Mouse (Mus musculus) right cerebral cortex, postnatal 36 days (tissue): Measurements from ENCODE around the gene Dctpp1.
"Not testable (repeated sequence)": the region's sequence is repeated elsewhere in the genome, so short reads cannot be mapped to it uniquely, and the experiment has no call there.

ENCODE experiments used
- DNase-seq, 2 experiments: peaks; one replicate each; pipeline ENCODE4 v3.0.0; 2022; ENCODE audit warnings: low spot score in 2 of 2, mixed read lengths in 1 of 2

Dctpp1 gene

GRCm38 (mm10) chr7:127270666-127271065 is 10.2 kb upstream of the Dctpp1 start:
- no peak for DNase-seq

GRCm38 (mm10) chr7:127270256-127270655 is 9.7 kb upstream of the Dctpp1 start:
- no peak for DNase-seq

GRCm38 (mm10) chr7:127263526-127263925 is 3.0 kb upstream of the Dctpp1 start:
- no peak for DNase-seq

DNA sequence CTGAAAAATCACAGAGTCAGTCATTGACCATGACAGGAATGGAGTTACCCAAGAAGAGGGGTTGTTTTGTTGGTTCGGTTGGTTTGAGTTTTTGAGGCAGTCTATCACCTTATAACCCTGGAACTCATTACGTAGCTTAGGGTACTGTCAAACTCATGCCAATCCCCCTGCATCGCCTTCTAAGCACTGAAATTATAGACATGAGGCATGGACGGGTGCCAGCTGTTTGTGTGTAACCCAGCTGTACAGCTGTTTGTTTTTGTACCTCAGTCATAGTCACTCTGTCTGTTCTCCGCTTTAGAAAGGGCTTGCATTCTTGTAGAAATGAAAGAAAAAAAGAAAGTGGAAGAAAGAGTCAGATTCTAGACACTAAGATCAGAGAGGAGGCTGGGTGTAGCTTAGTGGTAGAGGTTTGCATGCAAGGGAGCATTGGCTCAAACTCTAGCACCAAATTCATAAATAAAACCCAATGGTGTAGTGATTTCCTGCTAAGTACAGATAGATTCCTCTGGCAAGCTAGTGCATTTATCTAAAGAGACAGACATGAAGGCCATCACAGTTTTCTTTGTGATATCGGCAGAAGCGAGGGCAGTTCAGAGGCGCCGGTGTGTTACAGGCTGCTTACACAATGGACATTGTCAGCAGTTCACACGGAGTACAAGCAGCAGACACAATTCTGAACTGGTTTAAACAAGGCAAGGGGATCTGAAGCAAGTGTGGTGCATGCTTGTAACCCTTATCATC is 1.9 kb upstream of the Dctpp1 start:
- DNase-seq = no peak

- DNase-seq = no peak
These were observed 1.2 kb downstream of the Dctpp1 start for GRCm38 (mm10) chr7:127259186-127259905.

DNA sequence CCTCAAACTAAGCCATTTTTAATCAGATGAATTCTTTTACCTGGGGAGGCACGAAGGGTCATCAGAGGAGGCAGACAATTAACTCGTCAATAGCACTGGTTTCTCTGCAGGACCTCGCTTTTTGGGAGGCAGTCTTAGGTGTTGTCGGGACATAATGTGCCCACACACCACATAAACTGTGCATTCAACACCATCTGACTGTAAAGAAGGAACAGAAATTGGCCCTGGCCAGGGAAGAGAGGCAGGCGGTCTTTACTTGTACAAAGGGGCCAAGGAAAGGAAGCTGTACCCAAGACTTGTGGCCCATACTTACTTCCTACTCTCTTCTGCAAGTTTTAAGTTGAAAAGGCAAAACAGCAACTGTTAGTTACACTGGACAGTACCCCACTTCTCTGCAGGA is 4.0 kb downstream of the Dctpp1 start:
- DNase-seq = no peak

DNA sequence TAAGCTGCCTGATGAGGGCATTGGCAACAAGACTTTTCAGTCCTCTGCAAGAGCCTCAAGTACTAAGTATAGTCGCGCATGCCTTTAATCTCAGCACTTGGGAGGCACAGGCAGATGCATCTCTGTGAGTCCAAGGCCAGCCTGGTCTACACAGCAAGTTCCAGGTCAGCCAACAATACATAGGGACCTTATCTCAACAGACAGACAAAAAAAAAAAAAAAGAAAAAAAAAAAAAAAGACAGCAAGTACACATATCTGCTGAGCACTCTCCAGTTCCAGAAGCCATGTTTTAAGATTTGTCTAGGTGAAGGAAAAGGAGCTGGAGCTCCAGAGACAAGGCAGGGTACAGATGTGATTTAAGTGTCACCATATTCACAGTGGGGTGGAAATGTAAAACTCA is 4.5 kb downstream of the Dctpp1 start:
- DNase-seq = no peak

DNA sequence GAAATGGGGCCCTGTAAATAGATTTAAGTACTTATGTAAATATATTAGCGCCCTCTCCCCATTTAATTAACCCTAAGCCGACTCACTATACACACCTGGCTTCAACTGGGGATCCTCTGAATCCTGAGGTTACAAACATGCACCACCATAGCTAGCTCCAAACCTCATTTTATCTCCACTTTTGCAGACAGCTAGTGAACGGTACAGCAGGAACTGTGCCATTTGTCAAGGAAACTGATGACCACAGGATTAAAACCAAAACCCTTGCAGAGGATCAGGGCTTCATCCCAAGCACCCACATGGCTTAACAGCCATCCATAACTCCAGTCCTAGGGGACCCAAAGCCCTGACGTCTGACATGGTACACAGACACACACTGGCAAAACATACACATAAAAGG is 5.5 kb downstream of the Dctpp1 start:
- DNase-seq = no peak

DNA sequence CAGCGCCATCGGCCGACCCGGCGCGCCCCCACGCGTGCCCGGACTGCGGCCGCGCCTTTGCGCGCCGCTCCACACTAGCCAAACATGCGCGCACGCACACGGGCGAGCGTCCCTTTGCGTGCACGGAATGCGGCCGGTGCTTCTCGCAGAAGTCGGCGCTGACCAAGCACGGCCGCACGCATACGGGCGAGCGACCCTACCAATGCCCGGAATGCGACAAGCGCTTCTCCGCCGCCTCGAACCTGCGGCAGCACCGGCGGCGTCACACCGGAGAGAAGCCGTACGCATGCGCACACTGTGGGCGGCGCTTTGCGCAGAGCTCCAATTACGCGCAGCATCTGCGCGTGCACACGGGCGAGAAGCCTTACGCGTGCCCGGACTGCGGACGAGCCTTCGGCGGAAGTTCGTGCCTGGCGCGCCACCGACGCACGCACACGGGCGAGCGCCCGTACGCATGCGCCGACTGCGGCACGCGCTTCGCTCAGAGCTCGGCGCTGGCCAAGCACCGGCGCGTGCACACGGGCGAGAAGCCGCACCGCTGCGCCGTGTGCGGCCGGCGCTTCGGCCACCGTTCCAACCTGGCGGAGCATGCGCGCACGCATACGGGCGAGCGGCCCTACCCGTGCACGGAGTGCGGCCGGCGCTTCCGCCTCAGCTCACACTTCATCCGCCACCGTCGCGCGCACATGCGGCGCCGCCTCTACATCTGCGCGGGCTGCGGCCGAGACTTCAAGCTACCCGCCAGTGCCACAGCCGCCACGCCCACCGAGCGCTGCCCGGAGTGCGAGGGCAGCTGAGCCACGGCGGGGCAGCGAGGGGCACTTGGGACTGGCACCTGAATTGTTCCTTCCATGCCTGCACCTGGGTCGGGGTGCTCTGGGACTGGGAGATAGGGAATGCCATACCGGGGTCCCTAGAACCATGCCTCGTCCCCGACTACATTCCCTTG is 6.4 kb downstream of the Dctpp1 start:
- peak; percentile 92 to 94 for DNase-seq

DNA sequence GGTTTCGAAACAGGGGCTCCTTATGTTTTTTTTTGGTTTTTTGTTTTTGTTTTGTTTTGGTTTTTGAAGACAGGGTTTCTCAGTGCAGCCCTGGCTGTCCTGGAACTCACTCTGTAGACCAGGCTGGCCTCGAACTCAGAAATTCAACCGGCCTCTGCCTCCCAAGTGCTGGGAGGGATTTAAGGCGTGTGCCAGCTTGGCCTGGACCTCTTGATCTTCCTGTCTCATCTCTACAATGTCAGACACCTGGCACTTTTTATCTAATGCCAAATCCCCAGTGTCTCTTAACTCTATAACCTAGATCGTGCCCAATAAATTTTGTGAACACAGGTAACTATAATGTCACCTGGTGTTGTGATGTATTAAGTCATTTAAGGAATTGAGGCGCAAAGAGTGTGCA is 7.2 kb downstream of the Dctpp1 start:
- no peak for DNase-seq

DNA sequence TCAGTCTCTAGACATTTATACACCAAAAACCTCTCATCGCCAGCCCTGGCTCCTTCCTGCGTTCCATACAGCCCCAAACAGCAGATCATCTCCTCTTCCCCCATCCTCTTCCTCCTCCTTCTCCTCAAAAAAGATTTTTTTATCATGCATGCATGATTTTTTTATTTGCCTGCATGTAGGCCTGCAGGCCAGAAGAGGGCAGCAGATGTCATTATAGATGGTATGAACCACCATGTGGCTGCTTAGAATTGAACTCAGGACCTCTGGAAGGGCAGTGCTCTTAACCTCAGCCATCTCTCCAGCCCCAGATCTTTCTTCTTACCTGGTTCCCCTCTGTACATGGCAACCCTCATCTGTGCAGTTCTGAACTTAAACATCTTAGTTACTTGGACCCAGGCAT is 8.1 kb downstream of the Dctpp1 start:
- DNase-seq = no peak

DNA sequence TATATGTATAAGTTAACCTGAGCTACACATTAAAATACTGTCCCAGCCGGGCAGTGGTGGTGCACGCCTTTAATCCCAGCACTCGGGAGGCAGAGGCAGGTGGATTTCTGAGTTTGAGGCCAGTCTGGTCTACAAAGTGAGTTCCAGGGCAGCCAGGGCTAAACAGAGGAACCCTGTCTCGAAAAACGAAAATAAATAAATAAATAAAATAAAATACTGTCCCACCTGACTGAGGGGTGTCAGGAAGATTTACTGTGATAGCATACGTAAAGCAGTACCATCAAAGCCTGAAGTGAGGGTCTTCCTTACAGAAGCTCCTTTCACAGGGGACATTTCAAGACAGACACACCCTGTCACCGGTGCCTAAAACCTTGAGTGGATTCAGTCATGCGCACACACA is 10.0 kb downstream of the Dctpp1 start:
- DNase-seq = not testable (repeated sequence)

DNA sequence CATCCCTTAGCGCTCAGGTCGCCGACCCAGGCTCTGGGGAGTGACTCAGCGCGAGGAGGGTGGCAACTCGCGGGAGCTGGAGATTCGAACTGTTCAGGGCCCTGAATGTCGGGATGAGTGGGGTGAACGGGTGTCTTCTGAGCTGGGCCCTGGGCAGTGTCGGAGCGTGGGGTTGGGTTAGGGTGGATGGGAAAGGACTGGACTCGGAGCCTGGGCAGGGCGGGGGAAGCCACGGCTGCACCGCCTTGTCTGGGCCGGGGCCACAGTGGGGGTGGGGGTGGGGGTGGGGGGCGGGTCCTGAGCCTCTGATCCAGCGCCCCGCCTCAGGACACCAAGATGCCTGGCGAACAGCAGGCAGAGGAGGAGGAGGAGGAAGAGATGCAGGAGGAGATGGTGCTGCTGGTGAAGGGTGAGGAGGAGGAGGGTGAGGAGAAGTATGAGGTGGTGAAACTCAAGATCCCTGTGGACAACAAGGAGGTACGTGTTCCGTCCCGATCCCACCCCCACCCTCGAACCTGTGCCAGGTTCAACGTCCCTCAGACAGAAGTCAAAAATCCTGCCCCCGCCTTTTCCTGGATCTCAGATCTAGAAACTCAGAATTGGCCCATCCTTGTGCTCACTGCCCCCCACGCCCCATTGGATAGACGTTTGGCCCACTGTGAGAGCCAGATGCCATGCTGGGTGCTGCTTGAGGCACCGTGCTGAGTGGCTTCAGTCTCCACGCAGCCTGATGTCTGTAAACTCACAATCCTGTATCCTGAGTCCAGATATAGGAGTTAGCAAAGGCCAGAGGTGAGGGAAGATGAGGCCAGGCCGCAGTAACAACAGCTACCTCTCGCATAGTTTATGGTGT is 15.6 kb downstream of the Dctpp1 start:
- no peak for DNase-seq

DNA sequence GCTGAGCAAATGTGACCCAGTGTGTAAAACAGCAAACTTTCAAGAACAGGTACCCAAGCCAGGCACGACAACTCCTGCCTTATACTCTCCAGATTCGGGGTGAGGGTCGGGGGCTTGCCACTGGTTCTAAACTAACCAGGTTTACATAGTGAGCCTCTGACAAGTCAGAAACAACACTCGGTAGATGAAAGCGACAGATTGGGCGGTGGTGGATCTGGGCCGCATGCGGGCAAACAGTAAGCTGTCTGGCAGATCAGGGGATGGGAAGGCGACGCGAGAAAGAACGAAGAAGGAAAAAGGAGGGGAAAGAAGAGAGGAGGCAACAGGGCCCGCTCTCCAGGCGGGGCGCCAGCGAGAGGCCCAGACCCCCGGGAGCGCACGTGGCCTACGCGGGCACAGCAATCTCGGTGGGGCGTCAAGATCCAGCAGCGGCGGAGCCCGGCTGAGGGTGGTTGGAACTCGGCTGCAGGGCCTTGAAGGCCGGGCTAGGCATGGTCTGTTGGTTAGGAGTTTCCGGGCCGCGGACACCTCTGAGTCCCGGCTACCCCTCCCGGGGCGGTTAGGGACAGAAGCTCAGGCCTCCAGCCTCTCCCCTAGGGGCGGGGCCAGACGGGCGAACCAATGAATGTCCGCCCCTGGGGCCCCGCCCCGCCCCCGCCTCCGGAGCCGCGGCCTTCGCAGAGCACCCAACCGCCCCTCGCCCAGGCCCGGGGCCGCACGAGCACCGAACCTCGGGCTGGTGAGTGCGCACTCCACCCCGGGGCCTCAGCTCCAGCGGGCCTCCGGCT is 16.4 kb downstream of the Dctpp1 start, which contains the start of gene Zfp771:
Gene Zfp771 (plus strand): TSS at position 405 of the 788 bp plus-strand sequence.
- DNase-seq = peak; percentile 90 to 91

GRCm38 (mm10) chr7:127243361-127243867 is 17.1 kb downstream of the Dctpp1 start:
- no peak for DNase-seq

DNA sequence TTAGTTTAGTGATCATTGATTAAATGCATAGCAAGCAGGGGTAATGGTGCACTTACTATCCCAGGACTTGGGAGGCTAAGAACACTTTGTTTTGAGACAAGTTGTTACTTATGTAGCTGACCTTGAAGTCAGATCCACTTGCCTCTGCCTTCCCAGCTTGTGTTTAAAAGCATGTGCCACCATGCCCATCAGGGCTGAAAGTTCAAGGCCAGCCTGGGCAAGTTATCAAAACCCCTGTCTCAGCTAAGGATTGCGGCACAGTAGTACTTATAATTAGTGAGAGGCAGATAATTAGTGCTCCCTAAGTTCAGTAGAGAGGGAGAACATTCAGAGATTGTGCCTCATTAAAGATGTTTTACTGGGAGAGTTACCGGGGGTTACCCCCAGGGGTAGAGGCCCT is 25.7 kb downstream of the Dctpp1 start:
- no peak for DNase-seq

DNA sequence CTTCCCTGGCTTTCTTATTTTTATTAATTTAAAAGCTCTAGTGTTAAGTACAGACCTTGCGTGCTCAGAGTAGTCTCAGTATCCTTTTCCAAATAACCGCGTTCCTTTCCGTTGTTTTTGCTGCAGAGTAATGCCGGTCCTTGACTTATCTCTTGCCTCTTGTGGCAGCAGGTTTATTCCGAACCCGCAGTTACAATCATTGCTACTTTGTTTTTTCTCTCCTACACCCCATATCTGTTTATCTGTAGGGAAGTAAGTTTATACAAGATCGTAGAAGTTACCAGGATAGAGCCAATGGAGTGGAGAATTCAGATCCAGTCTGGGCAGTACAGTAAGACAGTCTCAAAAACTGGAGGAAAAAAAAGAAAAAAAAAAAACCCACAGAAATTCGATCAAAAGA is 26.7 kb downstream of the Dctpp1 start:
- no peak for DNase-seq

- no peak for DNase-seq
These were observed 27.1 kb downstream of the Dctpp1 start for GRCm38 (mm10) chr7:127233368-127233749.

- DNase-seq = peak; percentile 72 to 81
These were observed 27.7 kb downstream of the Dctpp1 start, which contains the start of the genes Zfp553 and Sept1 for GRCm38 (mm10) chr7:127232622-127233367. Gene Zfp553, plus strand, starts transcription at chr7:127233061. Gene Sept1, minus strand, starts transcription at chr7:127233130.
